Mouse (Mus musculus) heart, postnatal 0 days (tissue): ENCODE data around the gene Olfr469.

Source experiments
- CTCF ChIP-seq: IDR thresholded peaks from 2 replicates; pipeline ENCODE4 v1.5.1; 2016; ENCODE audit warnings: antibody characterized with exemption, control low read depth, low read depth
- EP300 ChIP-seq: IDR thresholded peaks from 2 replicates; pipeline ENCODE4 v1.6.1; 2016; ENCODE audit warnings: antibody characterized with exemption, low read depth

GRCm38 (mm10) chr7:107819442-107819841 lies 5.9 kb downstream of the Olfr469 start:
- TF ChIP-seq CTCF: peak; percentile 9
- no peak for TF ChIP-seq EP300
